Comparison of ENCODE assay signal across 16 mouse cellular contexts in genomic region chr1:92324091-92324950, GRCm38 (mm10).
DNase-seq lines count a peak whose midpoint lies in the region; ATAC-seq lines count a peak whose summit lies in the region.
"Had no signal": no experiment of that assay in that cellular context is flagged by ENCODE, and none has a peak within 500 bp of the region (broad histone marks: within the 10 kb centered on the region; RNA-seq: fewer than 3 reads in every experiment).

No protein-coding gene starts in this region.

- H3K9me3 ChIP-seq in embryonic facial prominence, embryonic 15.5 days (replicated peaks) = no peaks in the 10 kb centered on the region
- H3K9me3 ChIP-seq in kidney, embryonic 16.5 days (ENCODE audit: low read length) = no peaks in the 10 kb centered on the region
- H3K9me3 ChIP-seq: intestine, embryonic 15.5 days; limb, embryonic 13.5 days; neural tube, embryonic 13.5 days had no signal

- peak; percentile 65; the same call in 1 of the 2 replicates for ATAC-seq in embryonic facial prominence, embryonic 15.5 days (ENCODE audit: insufficient number of reproducible peaks, low FRiP score, low TSS enrichment, low read depth)
- ATAC-seq in kidney, embryonic 16.5 days (ENCODE audit: low FRiP score, low TSS enrichment) = no peak
- ATAC-seq: liver, postnatal 0 days; midbrain, embryonic 16.5 days had no signal

- peak; percentile 65 to 76 for DNase-seq in frontal cortex, adult 2 months (ENCODE audit: extremely low spot score in 1 of 2, low spot score in 1 of 2)
- no peak for DNase-seq in frontal cortex, postnatal 14 days (ENCODE audit: low spot score in 2 of 2)
- peak; percentile 57 for DNase-seq in right cerebral cortex, adult 18-20 months
- no peak for DNase-seq in right cerebral cortex, postnatal 25 days
- DNase-seq in cerebellum, adult 9-10 months = no peak
- DNase-seq: cerebellum, adult 2 months; heart, adult 2 months; heart, postnatal 14 days; kidney, postnatal 10 days; liver, postnatal 0 days had no signal

- WGBS in embryonic facial prominence, embryonic 15.5 days = 37% methylated on average over 14 of the region's 14 CpGs
- 59% methylated on average over 14 of the region's 14 CpGs for WGBS in kidney, embryonic 16.5 days

- H3K9ac ChIP-seq in embryonic facial prominence, embryonic 15.5 days = no peak overlapping the region
- H3K9ac ChIP-seq in kidney, embryonic 16.5 days (replicated peaks; ENCODE audit: low read length) = no peak overlapping the region
- H3K9ac ChIP-seq: intestine, embryonic 15.5 days; limb, embryonic 13.5 days; liver, postnatal 0 days; neural tube, embryonic 13.5 days had no signal

- 0 out of 2 replicates have a peak overlapping the region, but pooled peaks have one; percentile 3 for H3K4me2 ChIP-seq in embryonic facial prominence, embryonic 15.5 days (replicated peaks)
- H3K4me2 ChIP-seq in kidney, embryonic 16.5 days (replicated peaks; ENCODE audit: low read depth, low read length) = no peak overlapping the region
- H3K4me2 ChIP-seq: intestine, embryonic 15.5 days; limb, embryonic 13.5 days; neural tube, embryonic 13.5 days had no signal

- H3K4me3 ChIP-seq in embryonic facial prominence, embryonic 15.5 days (replicated peaks) = no peak overlapping the region
- H3K4me3 ChIP-seq in kidney, embryonic 16.5 days (ENCODE audit: low read length) = no peak overlapping the region
- H3K4me3 ChIP-seq: heart, adult 2 months; intestine, embryonic 15.5 days; limb, embryonic 13.5 days; neural tube, embryonic 13.5 days had no signal

- no peaks in the 10 kb centered on the region for H3K27me3 ChIP-seq in embryonic facial prominence, embryonic 15.5 days
- H3K27me3 ChIP-seq in kidney, embryonic 16.5 days (ENCODE audit: insufficient read depth, low read length) = no peaks in the 10 kb centered on the region
- H3K27me3 ChIP-seq: limb, embryonic 13.5 days; neural tube, embryonic 13.5 days had no signal

- H3K27ac ChIP-seq in embryonic facial prominence, embryonic 15.5 days (replicated peaks) = 0 out of 2 replicates have a peak overlapping the region, but pooled peaks have one; percentile 17
- no peak overlapping the region for H3K27ac ChIP-seq in kidney, embryonic 16.5 days (ENCODE audit: low read length)
- H3K27ac ChIP-seq: heart, adult 2 months; intestine, embryonic 15.5 days; limb, embryonic 13.5 days; neural tube, embryonic 13.5 days had no signal

- H3K4me1 ChIP-seq in embryonic facial prominence, embryonic 15.5 days = peaks cover 11% of the 10 kb centered on the region
- peaks cover 6% of the 10 kb centered on the region for H3K4me1 ChIP-seq in kidney, embryonic 16.5 days (ENCODE audit: insufficient read depth, low read length)
- H3K4me1 ChIP-seq: intestine, embryonic 15.5 days had no signal

- H3K36me3 ChIP-seq in embryonic facial prominence, embryonic 15.5 days = no peaks in the 10 kb centered on the region
- no peaks in the 10 kb centered on the region for H3K36me3 ChIP-seq in kidney, embryonic 16.5 days (ENCODE audit: insufficient read depth, low read length)
- H3K36me3 ChIP-seq: intestine, embryonic 15.5 days; limb, embryonic 13.5 days; neural tube, embryonic 13.5 days had no signal

Comparison
In these comparisons a context has a peak if more than half of its experiments do, and no peak if none do; other contexts are left out.
1. DNase-seq: peak in frontal cortex, adult 2 months (2 of 2) and right cerebral cortex, adult 18-20 months (single experiment); none in frontal cortex, postnatal 14 days (0 of 2), right cerebral cortex, postnatal 25 days (single experiment) and cerebellum, adult 9-10 months (single experiment).